Mouse (Mus musculus) urinary bladder, adult 2 months (tissue): ENCODE measurements around the gene Slco3a1. TPM values are rescaled to one million over a fixed set of nuclear protein-coding genes. Genes with fewer than 3 reads are reported as not detected.

Source experiments
- DNase-seq: peaks from one replicate; pipeline ENCODE4 v3.0.0; 2022; ENCODE audit warnings: low spot score
- polyA plus RNA-seq: library from polyadenylated mRNA; depleted of rRNA; stranded (reverse); fragments of >200 nt; gene quantifications from 2 replicates; pipeline ENCODE4 v1.2.3, GENCODE M21; 2012

Slco3a1 gene
- polyA plus RNA-seq, 1 experiment = 29.0 TPM

GRCm38 (mm10) chr7:74303611-74304300, 250.8 kb downstream of the Slco3a1 start:
- no peak for DNase-seq

DNA sequence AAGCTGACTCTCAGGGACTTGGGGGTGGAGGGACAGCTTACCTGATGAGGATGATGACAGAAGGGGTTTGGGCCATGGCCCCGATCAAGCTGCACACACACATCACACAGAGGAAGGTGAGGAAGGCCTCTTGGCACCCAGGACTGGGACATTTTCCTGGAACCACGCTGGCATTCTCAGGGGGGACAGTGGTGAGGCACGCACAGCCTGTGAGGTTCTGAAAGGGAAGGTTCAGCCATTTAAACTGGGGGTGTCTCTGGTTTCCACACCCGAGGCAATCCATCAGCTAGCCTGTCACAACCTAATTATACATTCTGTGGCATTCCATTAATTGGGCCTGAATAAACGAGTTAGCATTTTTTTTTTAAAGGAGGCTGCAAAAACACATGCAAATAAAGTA, 251.5 kb downstream of the Slco3a1 start:
- DNase-seq = no peak

- DNase-seq = no peak
These were observed 268.0 kb downstream of the Slco3a1 start for GRCm38 (mm10) chr7:74286531-74286930.

DNA sequence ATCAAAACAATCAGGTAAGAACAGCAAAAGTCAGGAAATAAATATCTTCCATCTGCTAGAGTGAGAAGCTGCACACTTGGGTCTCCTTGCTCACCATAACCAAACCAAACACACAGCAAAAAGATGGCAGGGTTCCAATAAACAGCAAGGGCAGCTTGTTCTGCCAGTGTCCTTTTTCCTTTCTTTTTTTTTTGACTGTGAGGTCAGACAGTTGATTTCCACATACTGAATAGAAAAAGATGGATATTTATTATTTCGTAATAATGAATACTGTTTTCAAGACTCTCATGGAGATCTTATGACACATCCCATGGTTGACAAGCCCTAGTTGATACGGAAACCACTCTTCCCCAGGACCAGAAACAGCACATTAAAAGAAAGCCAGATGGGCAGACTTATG, 274.2 kb downstream of the Slco3a1 start:
- DNase-seq = no peak

DNA sequence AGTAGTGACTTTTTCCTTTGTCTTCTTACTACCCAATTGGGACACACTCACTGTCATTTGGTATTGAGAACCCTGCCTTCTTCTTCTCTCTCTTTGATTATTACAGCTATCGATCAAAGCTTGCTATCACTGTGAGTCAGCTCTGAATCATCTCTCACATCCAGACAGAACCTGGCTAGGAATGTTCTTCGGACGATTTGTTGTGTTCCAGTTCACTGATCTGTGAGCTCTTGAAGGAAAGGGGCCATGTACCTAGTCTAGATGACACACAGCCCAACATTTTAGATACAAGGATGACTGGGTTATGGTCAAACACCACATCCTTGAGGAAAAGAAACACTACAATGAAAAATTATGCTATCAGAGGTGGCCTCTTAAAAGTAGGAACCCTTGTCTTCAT, 275.2 kb downstream of the Slco3a1 start:
- no peak for DNase-seq

DNA sequence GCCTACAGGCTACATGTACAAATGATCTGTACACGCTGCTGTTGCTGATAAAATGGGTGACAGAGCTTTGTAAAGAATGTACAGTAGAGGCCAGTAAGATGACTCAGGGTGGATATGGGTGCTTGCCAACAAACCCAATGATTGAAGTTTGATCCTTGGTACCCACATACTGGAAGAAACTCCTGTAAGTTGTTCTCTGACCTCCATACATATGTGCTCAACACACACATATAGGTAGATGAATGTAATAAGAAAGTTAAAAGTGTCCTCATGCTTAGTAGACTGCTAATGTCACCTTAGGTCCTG, 284.5 kb downstream of the Slco3a1 start:
- no peak for DNase-seq

DNA sequence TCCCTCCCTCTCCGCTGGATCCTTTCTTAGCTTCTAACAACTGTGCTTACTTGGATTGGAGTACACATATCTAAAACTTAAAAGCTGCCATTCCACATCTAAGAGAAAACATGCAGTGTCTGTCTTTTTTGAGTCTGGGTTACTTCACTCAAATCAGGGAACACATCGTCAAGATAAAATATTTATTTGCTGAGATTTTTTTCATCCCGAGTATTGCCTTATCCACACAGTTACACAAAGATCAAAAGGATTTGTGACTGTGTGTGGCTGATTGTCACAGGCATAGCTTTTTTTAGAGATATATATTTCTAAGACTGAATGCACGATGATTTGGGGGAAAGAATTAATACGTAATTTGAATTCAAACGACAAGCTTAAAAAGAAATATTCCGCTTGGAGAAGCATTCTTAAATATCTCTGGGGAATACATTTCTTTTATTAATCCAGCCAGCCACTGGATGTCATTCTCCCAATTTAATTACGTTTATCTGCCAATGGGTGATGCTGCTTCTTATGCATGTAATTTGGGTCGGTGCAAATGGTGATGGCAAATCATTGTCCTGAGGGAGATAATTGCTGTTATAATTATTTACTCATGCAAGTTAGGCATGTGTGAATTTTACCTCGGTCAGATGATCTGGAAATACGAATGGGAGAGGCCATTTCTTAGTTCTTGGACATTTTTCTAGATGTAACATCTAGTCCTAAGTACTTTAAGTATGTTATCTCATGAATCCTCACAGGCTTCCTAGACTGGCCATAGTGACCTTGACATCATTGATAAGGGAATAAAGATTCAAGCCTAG, 285.1 kb downstream of the Slco3a1 start:
- DNase-seq = no peak

DNA sequence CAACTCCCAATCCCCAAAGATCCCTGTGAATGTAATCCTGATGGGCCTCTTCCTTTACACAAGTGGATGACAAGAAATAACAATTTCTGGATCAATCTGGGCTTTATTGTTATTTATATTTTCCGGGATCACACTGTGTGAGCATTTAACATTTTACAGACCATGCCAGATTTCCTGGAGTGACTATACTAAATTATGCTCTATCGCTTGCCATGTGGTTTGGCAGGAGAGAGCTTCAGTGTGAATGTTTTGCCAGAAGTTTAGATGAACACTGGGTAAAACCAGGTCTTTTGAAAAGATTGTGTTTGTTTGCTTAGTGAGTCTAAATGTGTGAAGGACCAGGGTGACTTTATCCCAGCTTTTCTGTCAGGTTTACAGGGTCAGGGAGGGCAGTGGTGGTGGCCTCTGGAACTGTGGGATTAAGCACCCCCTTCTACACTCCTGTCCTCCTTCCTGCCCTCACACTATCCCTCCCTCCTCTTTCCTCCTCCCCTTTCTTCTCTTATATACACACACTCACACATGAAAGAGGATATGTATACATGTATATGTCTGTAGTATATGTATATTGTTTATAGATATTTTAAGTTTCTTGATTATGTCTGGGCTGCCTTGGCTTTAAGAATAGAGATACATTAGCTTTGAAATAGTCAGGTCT, 287.9 kb downstream of the Slco3a1 start:
- DNase-seq = no peak

DNA sequence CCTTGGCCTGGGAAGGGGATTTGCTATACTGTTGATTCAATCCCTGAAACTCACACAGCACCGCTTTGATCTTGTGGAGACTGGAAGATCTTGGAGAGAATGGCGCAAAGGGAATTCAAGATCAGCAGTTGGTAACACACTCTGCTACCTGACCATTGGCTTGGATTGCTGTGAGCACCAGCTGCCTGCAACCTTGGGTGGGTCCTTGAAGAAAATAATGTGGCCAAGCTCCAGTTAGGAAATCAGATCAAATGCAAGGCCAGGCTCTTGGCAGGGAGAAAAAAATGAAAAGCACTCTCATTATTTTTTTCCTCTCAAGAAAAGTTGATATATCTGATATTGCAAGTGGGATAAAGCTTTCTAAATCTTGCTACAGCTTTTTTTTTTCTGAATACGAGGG, 298.3 kb downstream of the Slco3a1 start:
- DNase-seq = no peak

DNA sequence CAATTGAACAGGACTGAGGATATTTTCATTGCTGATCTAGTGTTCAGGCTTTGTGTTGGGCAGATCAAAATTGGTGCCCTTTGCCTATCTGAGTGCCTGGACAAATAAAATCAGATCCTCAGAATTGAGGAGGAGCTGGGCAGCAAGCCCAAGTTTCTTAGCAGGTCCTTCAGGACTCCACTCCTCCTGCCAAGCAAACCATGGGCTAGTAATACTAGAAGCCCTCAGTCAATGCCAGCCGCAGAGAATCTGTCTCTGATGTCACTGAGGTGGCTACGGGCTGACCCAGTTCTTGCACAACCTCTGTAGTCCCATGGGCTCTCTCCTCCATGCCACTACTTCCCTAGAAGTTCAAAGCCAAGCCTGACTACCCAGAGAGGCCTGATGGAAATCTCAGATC, 302.5 kb downstream of the Slco3a1 start:
- DNase-seq = no peak

DNA sequence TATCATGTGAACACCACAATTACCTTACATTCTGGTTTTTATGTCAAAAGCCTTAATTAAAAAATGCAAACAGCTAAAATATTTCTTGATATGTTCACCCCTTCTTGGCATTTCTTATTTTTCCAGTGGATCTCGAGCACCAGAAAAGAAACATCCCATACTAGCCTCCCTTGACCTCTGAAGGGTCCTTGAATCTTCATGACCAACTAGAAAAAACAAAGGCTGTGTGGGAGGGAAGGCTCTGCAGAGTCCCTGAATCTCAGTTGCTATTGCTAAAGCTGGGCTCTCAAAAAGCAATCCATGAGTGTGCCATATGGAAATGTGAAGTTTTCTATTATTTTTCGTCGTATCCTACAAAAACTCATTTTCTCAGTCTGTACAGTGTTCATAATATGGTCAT, 313.3 kb downstream of the Slco3a1 start:
- DNase-seq = no peak

- DNase-seq = no peak
These were observed 314.0 kb downstream of the Slco3a1 start for GRCm38 (mm10) chr7:74240459-74241172.
